Mouse (Mus musculus): ENCODE data around the gene Hoxb1.

DNA sequence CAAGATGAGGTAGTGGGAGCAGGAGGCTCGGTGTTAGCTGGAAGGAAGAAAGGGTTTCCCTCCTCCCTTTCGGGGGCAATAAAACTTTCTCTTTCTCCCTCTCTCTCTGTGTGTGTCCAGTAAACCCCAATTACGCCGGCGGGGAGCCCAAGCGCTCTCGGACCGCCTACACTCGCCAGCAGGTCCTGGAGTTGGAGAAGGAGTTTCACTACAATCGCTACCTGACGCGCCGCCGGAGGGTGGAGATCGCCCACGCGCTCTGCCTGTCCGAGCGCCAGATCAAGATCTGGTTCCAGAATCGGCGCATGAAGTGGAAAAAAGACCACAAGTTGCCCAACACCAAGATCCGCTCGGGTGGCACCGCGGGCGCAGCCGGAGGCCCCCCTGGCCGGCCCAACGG is 45.6 kb upstream of the Hoxb1 start:
- TF ChIP-seq CTCF (IDR thresholded peaks at IDR 0.05; ENCODE audit: low read depth, low read length), result no peak
- TF ChIP-seq POLR2A (IDR thresholded peaks at IDR 0.05; ENCODE audit: extremely low read depth, insufficient read depth, low read length), result no peak

Data from liver, adult 2 months (tissue).